Mouse (Mus musculus): Measurements from ENCODE around the gene Muc1. TPM values are rescaled to one million over a fixed set of nuclear protein-coding genes. Genes with fewer than 3 reads are reported as not detected.

Gene Muc1
- polyA plus RNA-seq, 1 experiment = 53.8 TPM

DNA sequence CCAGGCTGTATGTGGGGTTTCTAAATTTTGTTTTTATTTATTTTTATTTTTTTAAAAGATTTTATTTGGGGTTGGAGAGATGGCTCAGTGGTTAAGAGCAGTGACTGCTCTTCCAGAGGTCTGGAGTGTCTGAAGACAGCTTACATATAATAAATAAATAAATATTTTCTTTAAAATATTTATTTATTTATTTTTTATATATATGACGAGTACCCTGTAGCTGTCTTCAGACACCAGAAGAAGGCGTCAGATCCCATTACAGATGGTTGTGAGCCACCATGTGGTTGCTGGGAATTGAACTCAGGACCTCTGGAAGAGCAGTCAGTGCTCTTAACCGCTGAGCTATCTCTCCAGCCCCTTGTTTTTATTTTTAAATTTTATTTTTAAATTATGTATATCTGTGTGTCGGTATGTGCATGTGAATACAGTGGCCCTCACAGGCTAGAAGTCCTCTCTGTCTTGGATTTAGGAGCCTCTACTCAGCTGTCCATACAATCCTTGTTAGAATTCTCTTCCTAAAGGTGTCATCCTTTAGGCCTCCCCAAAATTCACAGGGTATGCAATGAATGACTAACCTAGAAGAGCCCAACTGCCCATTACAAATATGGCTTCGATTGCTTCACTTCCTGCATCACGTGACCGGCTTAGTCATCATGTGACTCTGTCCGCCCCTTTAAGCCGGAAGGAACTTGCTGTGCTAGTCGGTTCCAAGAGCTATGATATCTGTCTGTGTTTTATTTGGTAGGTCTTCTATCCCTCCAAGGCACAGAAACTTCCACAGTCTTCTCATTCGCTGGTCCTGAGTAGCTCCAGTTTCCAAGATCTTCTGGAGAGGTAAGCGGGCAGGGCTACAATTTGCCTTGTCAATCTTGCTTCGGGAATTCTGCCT, 26.4 kb upstream of the Muc1 start, which contains the start of gene Gba:
TSS of gene Gba (plus strand) at position 676 of the 889 bp plus-strand sequence.
- Histone ChIP-seq H3K27ac (ENCODE audit: insufficient read depth, low read depth, low read length) (peak within 1 kb of the TSS; percentile 82; the same call in 1 of the 2 replicates), H3K4me3 (ENCODE audit: insufficient read depth, low read depth, low read length) (peak within 1 kb of the TSS; percentile 83), H3K36me3 (ENCODE audit: control insufficient read depth, insufficient read depth, low read length) (no peaks in the 10 kb centered on the region; the same call in 1 of the 2 replicates), H3K4me1 (ENCODE audit: control insufficient read depth, insufficient read depth, low read length) (peaks cover 4% of the 10 kb centered on the region; the same call in 1 of the 2 replicates), H3K27me3 (replicated peaks; ENCODE audit: control insufficient read depth, insufficient read depth, low read length) (no peaks in the 10 kb centered on the region)
- DNase-seq = peak; percentile 91
- 22% methylated on average over 13 of the region's 13 CpGs for WGBS
- no peak for TF ChIP-seq POLR2A (IDR thresholded peaks at IDR 0.05; ENCODE audit: low read depth, low read length)
- no peak for TF ChIP-seq CTCF (conservative IDR thresholded peaks at IDR 0.05; ENCODE audit: insufficient read depth, insufficient read length, low read depth, low read length)

DNA sequence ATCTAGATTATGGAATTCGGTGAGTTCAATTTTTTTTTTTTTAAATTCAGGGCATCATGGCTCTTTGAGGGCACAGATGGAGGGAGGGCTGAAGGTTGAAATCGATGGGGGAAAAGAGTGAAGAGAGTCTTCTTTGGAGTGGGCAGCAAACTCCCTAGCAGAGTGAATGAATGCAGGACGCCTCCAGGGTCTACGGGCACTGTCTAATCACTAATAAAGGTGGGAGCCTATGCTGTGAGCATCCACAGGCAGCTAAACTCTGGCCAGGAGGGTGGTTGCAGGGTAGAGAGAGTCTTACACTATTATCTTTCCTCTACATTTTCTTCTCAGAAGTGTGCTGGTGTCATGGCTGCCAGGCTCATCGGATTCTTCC, 25.7 kb upstream of the Muc1 start:
- Histone ChIP-seq H3K4me1 (ENCODE audit: control insufficient read depth, insufficient read depth, low read length) (peaks cover 4% of the 10 kb centered on the region; the same call in 1 of the 2 replicates), H3K27ac (ENCODE audit: insufficient read depth, low read depth, low read length) (peak overlapping the region; percentile 82; the same call in 1 of the 2 replicates), H3K4me3 (ENCODE audit: insufficient read depth, low read depth, low read length) (peak overlapping the region; percentile 83), H3K27me3 (replicated peaks; ENCODE audit: control insufficient read depth, insufficient read depth, low read length) (no peaks in the 10 kb centered on the region), H3K36me3 (ENCODE audit: control insufficient read depth, insufficient read depth, low read length) (no peaks in the 10 kb centered on the region; the same call in 1 of the 2 replicates)
- DNase-seq = no peak
- 23% methylated on average over 5 of the region's 5 CpGs for WGBS
- TF ChIP-seq POLR2A (IDR thresholded peaks at IDR 0.05; ENCODE audit: low read depth, low read length) (no peak), CTCF (conservative IDR thresholded peaks at IDR 0.05; ENCODE audit: insufficient read depth, insufficient read length, low read depth, low read length) (no peak)

GRCm38 (mm10) chr3:89206079-89206478, 22.8 kb upstream of the Muc1 start:
- no peak for DNase-seq
- 90% methylated on average over 7 of the region's 7 CpGs for WGBS

DNA sequence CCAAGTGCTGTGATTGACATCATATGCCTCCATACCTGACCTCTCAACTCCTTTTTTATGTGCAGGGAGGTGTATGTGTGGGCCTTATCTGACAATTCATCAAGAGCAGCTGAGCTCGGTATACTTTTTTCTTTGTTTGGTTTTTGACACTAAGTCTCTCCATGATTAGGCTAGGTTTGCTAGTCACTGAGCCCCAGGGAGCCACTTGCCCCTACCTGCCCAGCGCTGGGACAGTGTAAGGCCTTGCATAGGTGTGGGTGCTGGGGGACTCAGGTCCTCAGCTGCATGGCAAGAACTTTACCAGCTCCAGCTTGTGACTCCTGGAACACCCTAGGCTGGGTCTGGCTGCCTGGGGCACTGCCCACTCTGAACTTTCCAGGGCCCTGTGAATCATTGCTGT, 22.2 kb upstream of the Muc1 start:
- H3K4me3 ChIP-seq (ENCODE audit: insufficient read depth, low read depth, low read length) = no peak overlapping the region
- WGBS = 78% methylated on average over 2 of the region's 2 CpGs
- TF ChIP-seq POLR2A (IDR thresholded peaks at IDR 0.05; ENCODE audit: low read depth, low read length) (no peak), CTCF (conservative IDR thresholded peaks at IDR 0.05; ENCODE audit: insufficient read depth, insufficient read length, low read depth, low read length) (no peak)
- H3K27me3 ChIP-seq (replicated peaks; ENCODE audit: control insufficient read depth, insufficient read depth, low read length) = no peaks in the 10 kb centered on the region
- H3K36me3 ChIP-seq (ENCODE audit: control insufficient read depth, insufficient read depth, low read length) = no peaks in the 10 kb centered on the region; the same call in 1 of the 2 replicates
- DNase-seq = no peak
- no peak overlapping the region for H3K27ac ChIP-seq (ENCODE audit: insufficient read depth, low read depth, low read length)
- H3K4me1 ChIP-seq (ENCODE audit: control insufficient read depth, insufficient read depth, low read length) = peaks cover 4% of the 10 kb centered on the region; the same call in 1 of the 2 replicates

More at GRCm38 (mm10) chr3:89206079-89206478, 22.8 kb upstream of the Muc1 start:
- Histone ChIP-seq H3K27ac (ENCODE audit: insufficient read depth, low read depth, low read length) (no peak overlapping the region), H3K36me3 (ENCODE audit: control insufficient read depth, insufficient read depth, low read length) (no peaks in the 10 kb centered on the region; the same call in 1 of the 2 replicates), H3K4me3 (ENCODE audit: insufficient read depth, low read depth, low read length) (no peak overlapping the region), H3K27me3 (replicated peaks; ENCODE audit: control insufficient read depth, insufficient read depth, low read length) (no peaks in the 10 kb centered on the region), H3K4me1 (ENCODE audit: control insufficient read depth, insufficient read depth, low read length) (peaks cover 4% of the 10 kb centered on the region; the same call in 1 of the 2 replicates)
- no peak for TF ChIP-seq POLR2A (IDR thresholded peaks at IDR 0.05; ENCODE audit: low read depth, low read length)
- TF ChIP-seq CTCF (conservative IDR thresholded peaks at IDR 0.05; ENCODE audit: insufficient read depth, insufficient read length, low read depth, low read length) = no peak

DNA sequence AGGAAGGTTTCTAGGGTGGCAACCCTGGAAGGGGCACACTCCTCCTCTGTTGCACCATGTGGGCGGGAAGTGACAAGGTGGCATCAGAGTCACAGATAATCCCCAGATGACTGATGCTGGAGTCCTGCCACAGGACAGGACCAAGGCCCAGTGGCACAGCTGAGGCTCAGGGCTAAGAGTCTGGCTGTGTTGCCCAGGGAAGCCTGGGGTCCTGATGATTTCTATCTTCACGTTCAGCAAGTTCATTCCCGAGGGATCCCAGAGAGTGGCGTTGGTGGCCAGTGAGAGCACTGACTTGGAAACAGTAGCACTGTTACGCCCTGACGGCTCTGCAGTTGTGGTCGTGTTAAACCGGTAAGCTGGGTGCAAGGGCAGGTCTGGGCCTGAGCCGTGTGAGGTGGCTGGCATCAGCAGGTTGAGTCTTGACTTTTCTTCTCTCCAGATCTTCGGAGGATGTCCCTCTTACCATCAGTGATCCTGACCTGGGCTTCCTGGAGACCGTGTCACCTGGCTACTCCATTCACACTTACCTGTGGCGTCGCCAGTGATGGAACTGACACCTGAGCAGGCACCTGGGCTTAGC, 20.7 kb upstream of the Muc1 start:
- DNase-seq = no peak
- no peak overlapping the region for H3K27ac ChIP-seq (ENCODE audit: insufficient read depth, low read depth, low read length)
- WGBS = 81% methylated on average over 13 of the region's 13 CpGs
- H3K4me1 ChIP-seq (ENCODE audit: control insufficient read depth, insufficient read depth, low read length) = peaks cover 3% of the 10 kb centered on the region; the same call in 1 of the 2 replicates
- H3K36me3 ChIP-seq (ENCODE audit: control insufficient read depth, insufficient read depth, low read length) = no peaks in the 10 kb centered on the region; the same call in 1 of the 2 replicates
- no peaks in the 10 kb centered on the region for H3K27me3 ChIP-seq (replicated peaks; ENCODE audit: control insufficient read depth, insufficient read depth, low read length)
- no peak overlapping the region for H3K4me3 ChIP-seq (ENCODE audit: insufficient read depth, low read depth, low read length)
- TF ChIP-seq CTCF (conservative IDR thresholded peaks at IDR 0.05; ENCODE audit: insufficient read depth, insufficient read length, low read depth, low read length) (no peak), POLR2A (IDR thresholded peaks at IDR 0.05; ENCODE audit: low read depth, low read length) (no peak)

- no peak overlapping the region for H3K27ac ChIP-seq (ENCODE audit: insufficient read depth, low read depth, low read length)
- no peaks in the 10 kb centered on the region; the same call in 1 of the 2 replicates for H3K36me3 ChIP-seq (ENCODE audit: control insufficient read depth, insufficient read depth, low read length)
- no peak overlapping the region for H3K4me3 ChIP-seq (ENCODE audit: insufficient read depth, low read depth, low read length)
- 84% methylated on average over 6 of the region's 6 CpGs for WGBS
- no peak for TF ChIP-seq POLR2A (IDR thresholded peaks at IDR 0.05; ENCODE audit: low read depth, low read length)
- no peak for TF ChIP-seq CTCF (conservative IDR thresholded peaks at IDR 0.05; ENCODE audit: insufficient read depth, insufficient read length, low read depth, low read length)
- DNase-seq = no peak
- H3K27me3 ChIP-seq (replicated peaks; ENCODE audit: control insufficient read depth, insufficient read depth, low read length) = no peaks in the 10 kb centered on the region
- H3K4me1 ChIP-seq (ENCODE audit: control insufficient read depth, insufficient read depth, low read length) = no peaks in the 10 kb centered on the region
Measured at GRCm38 (mm10) chr3:89208736-89209135, 20.1 kb upstream of the Muc1 start.

DNA sequence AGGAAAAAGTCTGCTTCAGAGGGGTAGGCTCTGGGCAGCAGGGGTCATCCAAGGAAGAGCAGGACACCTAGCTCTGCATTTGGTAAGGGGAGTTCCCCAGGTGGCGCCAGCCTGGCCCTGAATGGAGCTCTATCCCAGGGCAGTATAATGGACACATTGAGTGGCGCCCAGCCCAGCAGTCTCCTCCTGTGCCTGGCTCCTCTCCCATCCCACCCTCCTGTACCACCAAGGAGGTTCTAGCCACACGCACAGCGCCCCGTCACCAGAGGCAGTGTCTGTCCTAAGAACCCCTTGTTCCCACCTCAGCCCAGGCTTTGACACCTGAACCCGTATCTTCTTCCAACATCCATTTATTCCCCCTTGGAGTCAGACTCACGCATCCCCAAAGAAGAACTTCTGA, 19.1 kb upstream of the Muc1 start:
- H3K4me3 ChIP-seq (ENCODE audit: insufficient read depth, low read depth, low read length) = no peak overlapping the region
- no peaks in the 10 kb centered on the region; the same call in 1 of the 2 replicates for H3K4me1 ChIP-seq (ENCODE audit: control insufficient read depth, insufficient read depth, low read length)
- WGBS = 84% methylated on average over 7 of the region's 7 CpGs
- no peaks in the 10 kb centered on the region; the same call in 1 of the 2 replicates for H3K36me3 ChIP-seq (ENCODE audit: control insufficient read depth, insufficient read depth, low read length)
- H3K27ac ChIP-seq (ENCODE audit: insufficient read depth, low read depth, low read length) = no peak overlapping the region
- TF ChIP-seq CTCF (conservative IDR thresholded peaks at IDR 0.05; ENCODE audit: insufficient read depth, insufficient read length, low read depth, low read length) (no peak), POLR2A (IDR thresholded peaks at IDR 0.05; ENCODE audit: low read depth, low read length) (no peak)
- H3K27me3 ChIP-seq (replicated peaks; ENCODE audit: control insufficient read depth, insufficient read depth, low read length) = no peaks in the 10 kb centered on the region
- no peak for DNase-seq
